Mouse (Mus musculus): ENCODE data around the gene Slc26a11. TPM values are rescaled to one million over a fixed set of nuclear protein-coding genes. Genes with fewer than 3 reads are reported as not detected.

Slc26a11 gene
- 29.0 and 58.3 TPM in 2 replicates for polyA plus RNA-seq (2012; rRNA removed; ENCODE audit: low replicate concordance)

GRCm38 (mm10) chr11:119355443-119356385 is at the start of gene Slc26a11, which contains the start of gene Sgsh:
Slc26a11 (plus strand) TSS chr11:119355557.
Sgsh (minus strand) TSS chr11:119355536.

GRCm38 (mm10) chr11:119307658-119307867 is 47.8 kb upstream of the Slc26a11 start, which contains the start of gene Card14:
Card14 (plus strand) TSS chr11:119307768.

GRCm38 (mm10) chr11:119392800-119393482 is 37.6 kb downstream of the Slc26a11 start, which contains the start of gene Rnf213:
Rnf213 (plus strand) TSS chr11:119393100.

Other genes starting within 250 kb of the Slc26a11 start
- gene Tbc1d16, start 127.1 kb upstream of the Slc26a11 start, polyA plus RNA-seq (2012; rRNA removed; ENCODE audit: low replicate concordance), result 12.8 and 13.2 TPM in 2 replicates
- 0.27 and 0.32 TPM in 2 replicates for gene Ccdc40, start 127.0 kb upstream of the Slc26a11 start, polyA plus RNA-seq (2012; rRNA removed; ENCODE audit: low replicate concordance)
- 229 and 234 TPM in 2 replicates for gene Gaa, start 87.7 kb upstream of the Slc26a11 start, polyA plus RNA-seq (2012; rRNA removed; ENCODE audit: low replicate concordance)
- 69.8 and 80.1 TPM in 2 replicates for gene Eif4a3, start 55.5 kb upstream of the Slc26a11 start, polyA plus RNA-seq (2012; rRNA removed; ENCODE audit: low replicate concordance)
- gene Card14, start 47.8 kb upstream of the Slc26a11 start, polyA plus RNA-seq (2012; rRNA removed; ENCODE audit: low replicate concordance), result 0.70 and 1.1 TPM in 2 replicates
- gene Sgsh, start within 50 bp of the Slc26a11 start, polyA plus RNA-seq (2012; rRNA removed; ENCODE audit: low replicate concordance), result 42.0 and 76.3 TPM in 2 replicates
- 29.6 and 44.8 TPM in 2 replicates for gene Rnf213, start 37.5 kb downstream of the Slc26a11 start, polyA plus RNA-seq (2012; rRNA removed; ENCODE audit: low replicate concordance)
- 15.4 and 16.5 TPM in 2 replicates for gene Endov, start 135.8 kb downstream of the Slc26a11 start, polyA plus RNA-seq (2012; rRNA removed; ENCODE audit: low replicate concordance)
- gene Nptx1, start 192.2 kb downstream of the Slc26a11 start, polyA plus RNA-seq (2012; rRNA removed; ENCODE audit: low replicate concordance), result 0.17 and 0.18 TPM in 2 replicates
- gene Rptor, start 247.3 kb downstream of the Slc26a11 start, polyA plus RNA-seq (2012; rRNA removed; ENCODE audit: low replicate concordance), result 26.3 and 33.4 TPM in 2 replicates

All from mammary gland, adult 2 months (tissue).